Mouse (Mus musculus) cortical plate, adult 2 months (tissue): Measurements from ENCODE around the gene Gm10392.

Experiments used
- CTCF ChIP-seq: fragments of 200-500 bp; IDR thresholded peaks from 2 replicates; pipeline ENCODE4 v1.5.1; 2011; ENCODE audit warnings: mild to moderate bottlenecking, control low read depth, low read length; ENCODE audit not compliant: insufficient read depth; ENCODE audit errors: extremely low read depth
- POLR2A ChIP-seq: fragments of 200-500 bp; IDR thresholded peaks from 2 replicates; pipeline ENCODE4 v1.6.1; 2011; ENCODE audit warnings: mild to moderate bottlenecking, low read length, control low read depth; ENCODE audit not compliant: insufficient read depth; ENCODE audit errors: extremely low read depth

DNA sequence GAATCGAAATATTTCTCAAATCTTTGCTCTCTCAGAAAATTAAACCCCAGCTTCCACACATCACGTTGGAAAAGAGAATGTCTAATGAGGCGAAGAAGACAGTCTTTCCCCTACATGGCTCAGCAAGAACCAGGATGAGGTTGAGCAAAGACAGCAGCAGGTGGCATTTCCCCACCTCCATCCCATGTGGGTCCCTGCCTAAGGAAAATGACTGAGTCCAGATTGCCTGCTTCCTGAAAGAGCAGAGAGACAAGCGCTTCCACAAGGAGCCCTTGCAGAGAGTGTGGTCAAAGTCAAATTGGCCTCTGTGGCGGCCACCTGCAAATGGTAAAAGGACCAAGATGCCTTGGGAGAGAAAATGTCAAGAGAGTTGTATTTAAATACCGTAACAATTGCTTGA, 28.5 kb downstream of the Gm10392 start:
- TF ChIP-seq CTCF, result no peak
- TF ChIP-seq POLR2A, result no peak
